Mouse (Mus musculus): Measurements from ENCODE around the gene Hipk1. TPM values are rescaled to one million over a fixed set of nuclear protein-coding genes. Genes with fewer than 3 reads are reported as not detected.
"Not testable (repeated sequence)": the region's sequence is repeated elsewhere in the genome, so short reads cannot be mapped to it uniquely, and the experiment has no call there.

Gene Hipk1
- 56.9 and 61.1 TPM in 2 replicates for total RNA-seq (2014; rRNA removed; ENCODE audit: low replicate concordance)
- polyA plus RNA-seq (2015; fragmentation: Nextera tagmentation; extraction: Ambion mirVana), result 6.1 and 7.0 TPM in 2 replicates

DNA sequence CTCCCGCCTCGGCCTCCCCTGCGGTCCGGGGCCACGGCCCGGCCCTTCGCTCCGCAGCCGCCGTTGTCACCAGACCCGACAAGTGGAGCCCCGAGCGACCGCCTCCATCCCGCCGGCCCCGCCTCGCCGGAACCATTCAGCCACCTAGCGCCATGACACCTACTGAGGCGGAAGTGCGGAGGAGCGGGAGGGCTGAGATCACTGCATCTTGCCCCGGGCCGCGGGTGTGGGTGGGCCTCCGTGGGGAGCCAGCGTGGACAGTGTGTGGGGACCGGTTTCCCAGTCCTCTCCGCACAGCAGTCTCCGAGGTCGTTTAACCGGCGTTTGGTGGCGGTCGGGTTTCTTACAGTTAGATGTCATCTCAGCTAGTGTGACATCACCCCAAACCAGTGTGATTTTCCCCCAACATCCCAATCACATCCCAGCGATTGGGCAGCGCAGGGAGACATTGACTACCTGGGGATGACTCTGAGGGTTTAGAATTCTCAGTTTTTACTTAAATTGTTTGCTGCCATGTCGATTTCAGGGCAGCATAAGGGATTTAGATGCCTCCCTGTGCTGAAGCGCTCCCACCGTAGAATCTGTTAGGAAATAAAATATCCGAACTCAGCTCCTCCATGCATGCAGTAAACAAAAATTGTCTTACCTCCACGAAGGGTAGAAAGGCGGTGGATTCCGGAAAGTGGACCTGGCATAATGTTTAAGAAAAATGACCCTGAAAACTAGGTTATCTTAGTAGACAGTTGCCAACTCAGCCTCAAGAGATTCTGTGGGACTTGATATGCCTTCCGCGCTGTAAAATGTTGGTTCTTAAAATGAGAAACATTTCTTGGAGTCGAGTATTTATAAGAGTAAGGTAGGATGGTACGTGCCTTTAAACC, at the start of gene Hipk1:
Gene Hipk1, minus strand, starts transcription at position 334 of the 881 bp plus-strand sequence.
- peak; percentile 90 for DNase-seq (ENCODE audit: low spot score)

DNA sequence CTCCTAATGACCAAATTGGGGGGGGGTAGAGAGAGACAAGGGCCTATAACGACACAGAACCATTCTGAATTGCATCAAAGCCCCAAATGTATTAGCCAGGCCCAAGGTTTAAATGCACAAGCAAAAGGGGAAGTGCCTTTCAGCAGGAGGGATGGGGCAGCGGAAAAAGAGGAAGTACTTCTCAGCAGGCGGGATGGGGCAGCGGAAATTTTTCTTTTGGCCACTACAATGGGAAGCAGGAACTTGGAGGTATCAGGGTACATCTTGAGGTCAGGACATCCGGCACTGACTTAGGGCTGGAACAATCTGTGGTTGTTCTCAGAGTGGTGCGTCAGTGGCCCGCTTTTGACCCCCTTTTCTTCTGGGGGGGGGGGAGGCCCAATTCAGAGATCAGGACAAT, 49.6 kb upstream of the Hipk1 start:
- not testable (repeated sequence) for DNase-seq (ENCODE audit: low spot score)
- WGBS, result 86% methylated on average over 7 of the region's 7 CpGs

More for the DNA sequence above, at the start of gene Hipk1:
- H3K4me1 ChIP-seq (ENCODE audit: control insufficient read depth, insufficient read depth), result peaks cover 24% of the 10 kb centered on the region
- peak within 1 kb of the TSS; percentile 83 for H3K4me2 ChIP-seq (ENCODE audit: low read depth, low read length)
- peak within 1 kb of the TSS; percentile 97 for H3K4me3 ChIP-seq (ENCODE audit: low read depth, low read length)
- H3K27me3 ChIP-seq (ENCODE audit: control insufficient read depth, insufficient read depth, low read length), result no peaks in the 10 kb centered on the region
- H3K9me3 ChIP-seq (replicated peaks; ENCODE audit: control insufficient read depth, low read length), result no peaks in the 10 kb centered on the region
- ATAC-seq (ENCODE audit: insufficient read depth, low read depth), result peak; percentile 94
- no peaks in the 10 kb centered on the region for H3K36me3 ChIP-seq (replicated peaks; ENCODE audit: control insufficient read depth, insufficient read depth, low read length)
- 0 out of 2 replicates have a peak, but pooled peaks have one; percentile 4 for TF ChIP-seq CTCF (IDR thresholded peaks at IDR 0.05; ENCODE audit: low read depth)
- TF ChIP-seq EP300 (IDR thresholded peaks at IDR 0.05; ENCODE audit: low read depth), result 0 out of 2 replicates have a peak, but pooled peaks have one; percentile 21
- peak within 1 kb of the TSS; percentile 97 for H3K9ac ChIP-seq (replicated peaks; ENCODE audit: low read depth, low read length)
- WGBS, result 10% methylated on average over 41 of the region's 49 CpGs
- peak within 1 kb of the TSS; percentile 95 for H3K27ac ChIP-seq (ENCODE audit: low read depth)

DNA sequence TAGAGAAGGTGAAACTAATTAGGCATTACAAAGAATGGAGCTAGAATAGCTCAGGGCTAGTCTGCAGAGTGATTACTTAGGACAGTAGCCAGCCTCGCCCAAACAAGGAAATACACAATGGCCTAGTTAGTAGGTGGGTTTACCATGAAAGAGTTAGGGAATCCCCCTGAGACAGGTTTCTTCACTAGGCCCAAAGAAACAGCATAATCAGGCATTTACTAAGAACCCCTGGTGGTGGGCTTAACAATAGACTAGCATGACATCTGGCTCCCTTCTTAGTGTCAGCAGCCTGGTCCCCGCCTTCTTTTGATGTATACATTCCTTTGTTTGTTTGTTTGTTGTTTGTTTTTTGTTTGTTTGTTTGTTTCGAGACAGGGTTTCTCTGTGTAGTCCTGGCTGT, 48.8 kb upstream of the Hipk1 start:
- not testable (repeated sequence) for DNase-seq (ENCODE audit: low spot score); H3K4me1 ChIP-seq (ENCODE audit: control insufficient read depth, insufficient read depth); H3K9me3 ChIP-seq (replicated peaks; ENCODE audit: control insufficient read depth, low read length); H3K27me3 ChIP-seq (ENCODE audit: control insufficient read depth, insufficient read depth, low read length); H3K36me3 ChIP-seq (replicated peaks; ENCODE audit: control insufficient read depth, insufficient read depth, low read length); H3K9ac ChIP-seq (replicated peaks; ENCODE audit: low read depth, low read length); ATAC-seq (ENCODE audit: insufficient read depth, low read depth); H3K4me2 ChIP-seq (ENCODE audit: low read depth, low read length); H3K27ac ChIP-seq (ENCODE audit: low read depth); H3K4me3 ChIP-seq (ENCODE audit: low read depth, low read length)
- WGBS, result 80% methylated on average over 3 of the region's 3 CpGs

More for the DNA sequence above, 49.6 kb upstream of the Hipk1 start:
- not testable (repeated sequence) for ATAC-seq (ENCODE audit: insufficient read depth, low read depth); H3K4me3 ChIP-seq (ENCODE audit: low read depth, low read length); H3K4me1 ChIP-seq (ENCODE audit: control insufficient read depth, insufficient read depth); H3K36me3 ChIP-seq (replicated peaks; ENCODE audit: control insufficient read depth, insufficient read depth, low read length); H3K9me3 ChIP-seq (replicated peaks; ENCODE audit: control insufficient read depth, low read length); H3K4me2 ChIP-seq (ENCODE audit: low read depth, low read length); H3K9ac ChIP-seq (replicated peaks; ENCODE audit: low read depth, low read length); H3K27ac ChIP-seq (ENCODE audit: low read depth); H3K27me3 ChIP-seq (ENCODE audit: control insufficient read depth, insufficient read depth, low read length)

DNA sequence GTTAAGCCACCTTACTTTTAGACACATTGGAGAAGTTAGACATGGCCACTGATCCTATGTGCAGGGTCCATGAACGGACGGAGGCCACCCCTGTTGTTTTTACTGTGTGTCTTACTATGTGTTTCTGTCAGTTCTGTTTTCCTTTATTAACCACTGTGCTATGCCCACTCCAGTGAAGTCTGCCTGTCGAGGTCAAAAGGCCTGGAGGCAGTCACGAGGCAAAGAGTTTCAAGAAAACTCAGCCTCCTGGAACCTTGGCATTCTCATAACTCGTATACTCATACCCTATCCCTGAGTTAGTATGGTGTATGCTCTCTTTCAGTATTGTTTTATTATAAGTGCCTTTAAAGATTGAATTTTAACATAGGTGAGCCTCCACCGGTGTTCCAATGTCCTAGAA, 48.3 kb upstream of the Hipk1 start:
- Histone ChIP-seq H3K27ac (ENCODE audit: low read depth) (no peak overlapping the region), H3K36me3 (replicated peaks; ENCODE audit: control insufficient read depth, insufficient read depth, low read length) (no peaks in the 10 kb centered on the region), H3K9me3 (replicated peaks; ENCODE audit: control insufficient read depth, low read length) (no peaks in the 10 kb centered on the region), H3K4me1 (ENCODE audit: control insufficient read depth, insufficient read depth) (no peaks in the 10 kb centered on the region), H3K9ac (replicated peaks; ENCODE audit: low read depth, low read length) (no peak overlapping the region), H3K4me2 (ENCODE audit: low read depth, low read length) (no peak overlapping the region), H3K27me3 (ENCODE audit: control insufficient read depth, insufficient read depth, low read length) (no peaks in the 10 kb centered on the region), H3K4me3 (ENCODE audit: low read depth, low read length) (no peak overlapping the region)
- no peak for DNase-seq (ENCODE audit: low spot score)
- WGBS, result 86% methylated on average over 6 of the region's 6 CpGs
- no peak for ATAC-seq (ENCODE audit: insufficient read depth, low read depth)
- TF ChIP-seq EP300 (IDR thresholded peaks at IDR 0.05; ENCODE audit: low read depth) (no peak), CTCF (IDR thresholded peaks at IDR 0.05; ENCODE audit: low read depth) (no peak)

DNA sequence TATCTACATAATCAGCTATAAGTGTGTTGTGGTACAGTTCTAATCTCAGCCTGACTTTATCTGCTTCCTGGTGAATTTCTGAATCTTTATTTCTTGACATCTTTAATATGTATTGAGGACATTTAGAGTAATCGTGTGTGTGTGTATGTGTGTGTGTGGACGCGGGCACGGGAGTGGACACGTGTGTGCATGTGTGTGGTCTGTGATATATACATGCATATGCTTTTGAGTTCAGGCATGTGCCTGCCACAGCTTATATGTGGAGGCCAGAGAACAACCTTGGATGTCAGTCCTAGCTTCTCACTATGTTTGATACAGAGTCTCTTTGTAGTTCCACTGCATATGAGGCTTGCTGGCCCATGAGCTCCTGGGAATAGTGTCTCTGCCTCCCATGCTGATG, 45.1 kb upstream of the Hipk1 start:
- no peak overlapping the region for H3K9ac ChIP-seq (replicated peaks; ENCODE audit: low read depth, low read length)
- WGBS, result 95% methylated on average over 5 of the region's 5 CpGs
- DNase-seq (ENCODE audit: low spot score), result no peak
- ATAC-seq (ENCODE audit: insufficient read depth, low read depth), result no peak
- no peak for TF ChIP-seq EP300 (IDR thresholded peaks at IDR 0.05; ENCODE audit: low read depth)
- TF ChIP-seq CTCF (IDR thresholded peaks at IDR 0.05; ENCODE audit: low read depth), result no peak
- no peak overlapping the region for H3K27ac ChIP-seq (ENCODE audit: low read depth)
- H3K4me1 ChIP-seq (ENCODE audit: control insufficient read depth, insufficient read depth), result peaks cover 5% of the 10 kb centered on the region
- no peaks in the 10 kb centered on the region for H3K27me3 ChIP-seq (ENCODE audit: control insufficient read depth, insufficient read depth, low read length)
- H3K9me3 ChIP-seq (replicated peaks; ENCODE audit: control insufficient read depth, low read length), result no peaks in the 10 kb centered on the region
- no peak overlapping the region for H3K4me2 ChIP-seq (ENCODE audit: low read depth, low read length)
- no peaks in the 10 kb centered on the region for H3K36me3 ChIP-seq (replicated peaks; ENCODE audit: control insufficient read depth, insufficient read depth, low read length)
- H3K4me3 ChIP-seq (ENCODE audit: low read depth, low read length), result no peak overlapping the region

All from heart, postnatal 0 days (tissue).